Mouse (Mus musculus): Measurements from ENCODE around the gene Zfp579. TPM values are rescaled to one million over a fixed set of nuclear protein-coding genes. Genes with fewer than 3 reads are reported as not detected.

The Zfp579 gene
- polyA plus RNA-seq, 1 experiment from 2014 or later: 60.0 TPM

DNA sequence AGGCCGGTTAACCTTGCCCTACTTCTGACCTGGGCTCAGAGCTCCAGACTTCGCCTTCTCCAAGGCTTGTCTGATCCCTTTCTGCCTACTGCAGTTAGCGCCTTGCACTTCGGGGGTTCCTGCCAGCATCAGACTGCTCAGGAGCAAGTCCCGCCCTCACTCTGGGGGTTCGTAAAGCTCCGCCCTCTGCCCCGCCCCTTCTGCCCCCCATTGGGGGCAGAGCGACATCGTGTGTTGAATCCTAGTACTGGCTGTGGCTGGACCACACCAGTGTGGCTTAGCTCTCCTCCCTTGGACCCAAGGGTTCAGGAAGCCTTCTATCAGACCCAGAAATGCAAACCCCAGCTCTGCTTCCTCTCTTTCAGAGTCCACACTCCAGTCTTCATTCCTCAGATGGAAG lies 31.7 kb downstream of the Zfp579 start, which contains the start of gene Sbk2:
Gene Sbk2, minus strand, starts transcription at position 135 of the 400 bp plus-strand sequence.
- Histone ChIP-seq H3K4me1 (replicated peaks; ENCODE audit: control insufficient read depth, insufficient read depth, low read length) (no peaks in the 10 kb centered on the region), H3K27me3 (ENCODE audit: control insufficient read depth, insufficient read depth, low read length) (no peaks in the 10 kb centered on the region), H3K4me2 (ENCODE audit: low read depth, low read length, severe bottlenecking) (no peak within 1 kb of the TSS), H3K9me3 (ENCODE audit: control insufficient read depth, low read length) (no peaks in the 10 kb centered on the region), H3K9ac (ENCODE audit: low read length) (no peak within 1 kb of the TSS), H3K4me3 (ENCODE audit: low read depth, low read length) (no peak within 1 kb of the TSS), H3K27ac (ENCODE audit: low read depth, low read length) (no peak within 1 kb of the TSS), H3K36me3 (ENCODE audit: control insufficient read depth, insufficient read depth, low read length) (no peaks in the 10 kb centered on the region)
- peak; percentile 53; the same call in 1 of the 2 replicates for ATAC-seq (replicated peaks; ENCODE audit: low FRiP score)
- DNase-seq (ENCODE audit: low spot score): peak; percentile 68
- 6% methylated on average over 10 of the region's 10 CpGs for WGBS

DNA sequence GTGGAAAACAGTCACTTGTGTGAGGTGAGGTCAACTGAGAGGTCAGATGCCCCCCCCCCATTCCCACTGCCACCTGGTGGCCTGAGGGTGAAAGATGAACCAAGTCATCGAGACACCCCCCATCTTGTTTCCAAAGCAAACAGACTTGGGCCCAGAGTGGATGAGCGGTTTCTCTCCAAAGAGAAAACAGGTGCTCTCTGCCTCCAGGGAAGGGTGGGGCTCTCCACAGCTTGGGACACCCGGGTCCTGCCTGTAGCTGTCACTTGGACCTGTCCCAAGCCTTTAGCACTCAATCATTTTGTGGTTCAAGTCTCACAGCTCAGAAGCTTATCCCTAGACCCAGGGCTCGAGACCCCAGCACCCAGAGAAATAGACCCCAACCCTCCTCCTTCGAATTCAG lies 32.4 kb downstream of the Zfp579 start:
- H3K4me2 ChIP-seq (ENCODE audit: low read depth, low read length, severe bottlenecking): no peak overlapping the region
- H3K4me1 ChIP-seq (replicated peaks; ENCODE audit: control insufficient read depth, insufficient read depth, low read length): no peaks in the 10 kb centered on the region
- DNase-seq (ENCODE audit: low spot score) (no peak), ATAC-seq (replicated peaks; ENCODE audit: low FRiP score) (no peak)
- no peak overlapping the region for H3K4me3 ChIP-seq (ENCODE audit: low read depth, low read length)
- H3K9me3 ChIP-seq (ENCODE audit: control insufficient read depth, low read length): no peaks in the 10 kb centered on the region
- H3K27me3 ChIP-seq (ENCODE audit: control insufficient read depth, insufficient read depth, low read length): no peaks in the 10 kb centered on the region
- H3K27ac ChIP-seq (ENCODE audit: low read depth, low read length): no peak overlapping the region
- no peaks in the 10 kb centered on the region for H3K36me3 ChIP-seq (ENCODE audit: control insufficient read depth, insufficient read depth, low read length)
- no peak overlapping the region for H3K9ac ChIP-seq (ENCODE audit: low read length)
- WGBS: 71% methylated on average over 5 of the region's 5 CpGs

DNA sequence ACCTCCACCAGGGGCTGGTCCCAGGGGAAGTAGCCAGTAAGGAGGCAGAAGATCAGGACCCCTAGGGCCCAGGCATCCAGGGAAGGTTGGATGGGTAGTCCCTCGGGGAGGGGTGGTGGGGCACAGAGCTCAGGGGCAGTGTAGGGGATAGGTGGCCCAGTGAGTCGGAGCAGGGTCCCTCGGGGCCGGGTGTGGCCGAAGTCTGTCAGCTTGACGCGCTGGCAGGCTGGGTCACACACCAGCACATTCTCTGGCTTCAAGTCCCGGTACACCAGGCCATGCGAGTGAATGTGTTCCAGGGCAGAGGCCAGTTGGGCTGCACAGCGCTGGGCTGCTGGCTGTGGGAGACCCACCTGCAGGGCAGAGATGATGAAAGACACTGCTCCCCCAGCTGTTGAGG lies 38.6 kb downstream of the Zfp579 start:
- H3K9me3 ChIP-seq (ENCODE audit: control insufficient read depth, low read length): no peaks in the 10 kb centered on the region
- no peak overlapping the region for H3K4me2 ChIP-seq (ENCODE audit: low read depth, low read length, severe bottlenecking)
- H3K4me3 ChIP-seq (ENCODE audit: low read depth, low read length): no peak overlapping the region
- no peaks in the 10 kb centered on the region for H3K4me1 ChIP-seq (replicated peaks; ENCODE audit: control insufficient read depth, insufficient read depth, low read length)
- DNase-seq (ENCODE audit: low spot score) (no peak), ATAC-seq (replicated peaks; ENCODE audit: low FRiP score) (no peak)
- no peak overlapping the region for H3K9ac ChIP-seq (ENCODE audit: low read length)
- no peak overlapping the region for H3K27ac ChIP-seq (ENCODE audit: low read depth, low read length)
- no peaks in the 10 kb centered on the region for H3K27me3 ChIP-seq (ENCODE audit: control insufficient read depth, insufficient read depth, low read length)
- H3K36me3 ChIP-seq (ENCODE audit: control insufficient read depth, insufficient read depth, low read length): no peaks in the 10 kb centered on the region
- WGBS: 84% methylated on average over 10 of the region's 10 CpGs

DNA sequence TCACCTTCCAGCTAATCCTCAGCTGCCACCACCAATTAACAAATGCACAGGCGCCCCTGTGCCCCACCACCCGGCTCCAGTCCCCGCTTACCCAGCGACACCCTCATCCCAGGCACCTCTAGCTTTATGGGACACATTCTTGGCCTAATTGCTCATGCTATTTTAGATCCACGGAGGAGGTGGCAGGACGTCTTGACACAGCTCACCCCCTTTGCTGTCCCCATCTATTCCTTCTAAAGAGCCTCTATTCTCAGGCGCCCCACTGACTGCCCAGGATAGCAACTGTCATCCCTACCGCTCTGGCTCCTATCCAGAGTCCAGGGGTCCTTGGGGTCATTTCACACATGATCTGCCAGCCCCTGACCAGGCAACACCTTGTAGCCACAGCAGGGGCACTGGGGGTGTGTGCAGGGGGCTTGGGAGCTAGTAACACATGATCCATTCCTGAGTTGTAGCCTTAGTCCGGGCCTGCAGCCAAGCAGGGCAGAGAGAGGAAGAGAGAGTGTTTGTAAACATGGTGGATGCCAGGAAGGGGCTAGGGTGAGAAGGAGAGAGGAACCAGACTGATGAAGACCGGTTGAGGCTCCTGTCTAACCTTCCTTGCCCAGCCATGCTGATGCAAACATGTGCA lies 42.0 kb downstream of the Zfp579 start:
- Histone ChIP-seq H3K27me3 (ENCODE audit: control insufficient read depth, insufficient read depth, low read length) (no peaks in the 10 kb centered on the region), H3K4me2 (ENCODE audit: low read depth, low read length, severe bottlenecking) (no peak overlapping the region), H3K9ac (ENCODE audit: low read length) (no peak overlapping the region), H3K4me3 (ENCODE audit: low read depth, low read length) (no peak overlapping the region), H3K4me1 (replicated peaks; ENCODE audit: control insufficient read depth, insufficient read depth, low read length) (no peaks in the 10 kb centered on the region), H3K27ac (ENCODE audit: low read depth, low read length) (no peak overlapping the region), H3K9me3 (ENCODE audit: control insufficient read depth, low read length) (no peaks in the 10 kb centered on the region), H3K36me3 (ENCODE audit: control insufficient read depth, insufficient read depth, low read length) (no peaks in the 10 kb centered on the region)
- DNase-seq (ENCODE audit: low spot score) (no peak), ATAC-seq (replicated peaks; ENCODE audit: low FRiP score) (no peak)
- WGBS: 30% methylated on average over 10 of the region's 10 CpGs

DNA sequence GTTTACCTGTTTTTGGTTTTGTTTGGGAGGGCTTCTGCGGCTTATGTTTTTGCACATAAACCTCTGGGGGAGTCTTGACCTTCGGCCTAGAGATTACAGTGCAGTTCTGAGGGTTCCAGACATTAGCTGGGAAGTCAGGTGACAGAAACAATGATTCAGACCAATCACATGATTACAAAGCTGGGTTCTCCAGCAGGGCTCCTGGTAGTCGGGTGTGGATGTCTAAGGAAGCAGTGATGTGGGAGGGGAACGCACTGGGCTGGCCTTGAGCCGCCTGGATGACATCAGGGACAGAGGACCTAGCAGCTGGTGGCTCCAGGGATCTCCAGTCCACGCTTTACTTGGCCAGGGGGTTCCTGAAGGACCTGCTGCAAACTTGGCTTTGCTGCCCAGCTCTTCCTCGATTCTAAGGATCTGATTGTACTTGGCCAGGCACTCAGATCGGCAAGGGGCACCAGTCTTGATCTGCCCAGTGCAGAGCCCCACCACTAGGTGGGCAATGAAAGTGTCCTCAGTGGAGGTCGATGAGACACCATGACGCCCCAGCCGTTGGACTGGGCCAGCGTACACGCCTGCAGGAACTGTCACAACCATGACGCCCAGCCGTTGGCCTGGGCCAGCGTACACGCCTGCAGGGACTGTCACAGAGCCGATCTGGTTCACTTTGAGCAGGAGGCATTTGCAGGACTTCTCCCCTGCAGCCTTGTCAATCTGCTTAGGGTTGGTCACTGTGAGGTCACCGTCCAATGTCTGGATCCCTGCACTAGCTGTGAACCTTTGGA lies 45.2 kb downstream of the Zfp579 start:
- Histone ChIP-seq H3K4me1 (replicated peaks; ENCODE audit: control insufficient read depth, insufficient read depth, low read length) (no peaks in the 10 kb centered on the region), H3K36me3 (ENCODE audit: control insufficient read depth, insufficient read depth, low read length) (no peaks in the 10 kb centered on the region), H3K4me2 (ENCODE audit: low read depth, low read length, severe bottlenecking) (no peak overlapping the region), H3K4me3 (ENCODE audit: low read depth, low read length) (no peak overlapping the region), H3K27ac (ENCODE audit: low read depth, low read length) (no peak overlapping the region), H3K9me3 (ENCODE audit: control insufficient read depth, low read length) (no peaks in the 10 kb centered on the region), H3K27me3 (ENCODE audit: control insufficient read depth, insufficient read depth, low read length) (no peaks in the 10 kb centered on the region), H3K9ac (ENCODE audit: low read length) (no peak overlapping the region)
- ATAC-seq (replicated peaks; ENCODE audit: low FRiP score) (no peak), DNase-seq (ENCODE audit: low spot score) (no peak)
- whole genome bisulfite sequencing: 89% methylated on average over 19 of the region's 19 CpGs

DNA sequence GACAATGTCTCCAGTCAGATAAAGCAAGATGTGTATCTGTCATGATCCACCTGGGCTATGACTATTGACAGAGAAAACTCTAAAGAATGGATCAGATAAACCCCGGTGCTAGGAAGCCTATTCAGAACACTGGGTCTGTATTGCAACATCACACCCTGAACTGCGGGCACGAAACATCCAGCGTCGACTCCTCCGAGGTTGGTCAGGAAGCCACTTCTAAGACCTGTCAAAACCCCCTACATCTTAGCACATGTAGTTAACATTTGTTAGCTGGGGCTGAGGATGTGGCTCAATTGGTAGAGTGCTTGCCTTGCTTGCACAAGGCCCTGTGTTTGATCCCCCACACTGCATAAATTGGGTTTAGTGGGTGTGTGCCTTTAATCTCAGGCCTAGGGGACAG lies 47.6 kb downstream of the Zfp579 start:
- no peak overlapping the region for H3K4me2 ChIP-seq (ENCODE audit: low read depth, low read length, severe bottlenecking)
- ATAC-seq (replicated peaks; ENCODE audit: low FRiP score) (no peak), DNase-seq (ENCODE audit: low spot score) (no peak)
- H3K4me3 ChIP-seq (ENCODE audit: low read depth, low read length): no peak overlapping the region
- no peaks in the 10 kb centered on the region for H3K36me3 ChIP-seq (ENCODE audit: control insufficient read depth, insufficient read depth, low read length)
- WGBS: 89% methylated on average over 6 of the region's 6 CpGs
- H3K27ac ChIP-seq (ENCODE audit: low read depth, low read length): no peak overlapping the region
- H3K9me3 ChIP-seq (ENCODE audit: control insufficient read depth, low read length): no peaks in the 10 kb centered on the region
- no peaks in the 10 kb centered on the region for H3K4me1 ChIP-seq (replicated peaks; ENCODE audit: control insufficient read depth, insufficient read depth, low read length)
- H3K27me3 ChIP-seq (ENCODE audit: control insufficient read depth, insufficient read depth, low read length): no peaks in the 10 kb centered on the region
- H3K9ac ChIP-seq (ENCODE audit: low read length): no peak overlapping the region

DNA sequence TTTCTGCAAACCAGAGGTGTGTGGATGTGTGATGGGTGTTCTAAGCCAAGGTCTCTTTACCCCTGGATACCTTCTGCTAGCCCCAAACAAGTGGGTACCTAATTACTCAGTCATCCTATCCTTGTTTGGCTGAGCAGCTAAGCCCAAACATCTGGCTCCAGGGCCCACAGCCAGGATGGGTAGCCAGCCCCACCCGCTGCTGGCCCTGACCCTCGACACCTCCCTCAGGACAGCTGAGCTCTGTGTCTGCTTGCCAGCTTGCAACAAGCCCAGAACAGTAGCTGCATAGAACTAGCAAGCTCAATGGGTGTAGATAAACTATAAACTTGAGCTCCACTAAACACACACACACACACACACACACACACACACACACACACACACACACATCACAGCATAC lies 48.1 kb downstream of the Zfp579 start:
- Histone ChIP-seq H3K27me3 (ENCODE audit: control insufficient read depth, insufficient read depth, low read length) (no peaks in the 10 kb centered on the region), H3K27ac (ENCODE audit: low read depth, low read length) (no peak overlapping the region), H3K4me1 (replicated peaks; ENCODE audit: control insufficient read depth, insufficient read depth, low read length) (no peaks in the 10 kb centered on the region), H3K36me3 (ENCODE audit: control insufficient read depth, insufficient read depth, low read length) (no peaks in the 10 kb centered on the region), H3K4me3 (ENCODE audit: low read depth, low read length) (no peak overlapping the region), H3K9ac (ENCODE audit: low read length) (no peak overlapping the region), H3K9me3 (ENCODE audit: control insufficient read depth, low read length) (no peaks in the 10 kb centered on the region), H3K4me2 (ENCODE audit: low read depth, low read length, severe bottlenecking) (no peak overlapping the region)
- no peak for ATAC-seq (replicated peaks; ENCODE audit: low FRiP score)
- 58% methylated on average over 2 of the region's 2 CpGs for WGBS
- no peak for DNase-seq (ENCODE audit: low spot score)

DNA sequence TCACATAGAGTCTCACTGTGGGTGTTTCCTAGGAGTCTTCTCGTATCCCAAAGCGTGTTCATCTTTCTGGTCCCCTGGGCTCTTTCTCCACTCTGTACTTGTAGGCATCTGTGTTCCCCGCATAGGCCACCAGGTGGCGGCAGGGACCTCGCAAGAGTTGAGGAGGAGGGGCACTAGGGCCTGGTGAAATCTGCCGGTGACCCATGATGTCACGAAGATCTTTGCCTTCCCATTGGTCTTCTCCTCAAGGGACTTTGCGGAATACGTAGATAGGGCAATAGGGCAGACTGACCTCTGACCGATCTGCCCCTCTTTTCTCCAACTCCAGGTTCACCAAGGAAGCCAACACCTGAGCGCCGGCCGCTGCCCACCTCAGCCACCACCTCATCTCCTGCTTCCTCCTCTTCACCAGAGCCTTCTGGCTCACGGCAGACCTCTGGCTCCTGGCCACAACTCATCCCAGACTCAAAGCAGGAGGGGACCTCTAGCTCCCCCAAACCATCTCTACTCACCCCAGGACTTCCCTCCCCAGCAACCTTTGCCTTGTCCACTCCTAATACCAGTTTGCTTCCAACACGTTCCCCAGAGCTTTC lies 52.6 kb downstream of the Zfp579 start:
- H3K27me3 ChIP-seq (ENCODE audit: control insufficient read depth, insufficient read depth, low read length): no peaks in the 10 kb centered on the region
- DNase-seq (ENCODE audit: low spot score) (peak; percentile 94), ATAC-seq (replicated peaks; ENCODE audit: low FRiP score) (peak; percentile 71)
- no peaks in the 10 kb centered on the region for H3K9me3 ChIP-seq (ENCODE audit: control insufficient read depth, low read length)
- no peaks in the 10 kb centered on the region for H3K4me1 ChIP-seq (replicated peaks; ENCODE audit: control insufficient read depth, insufficient read depth, low read length)
- no peaks in the 10 kb centered on the region for H3K36me3 ChIP-seq (ENCODE audit: control insufficient read depth, insufficient read depth, low read length)
- 21% methylated on average over 15 of the region's 15 CpGs for WGBS
- peak overlapping the region; percentile 29; the same call in 1 of the 2 replicates for H3K4me2 ChIP-seq (ENCODE audit: low read depth, low read length, severe bottlenecking)
- no peak overlapping the region for H3K27ac ChIP-seq (ENCODE audit: low read depth, low read length)
- peak overlapping the region; percentile 5; the same call in 1 of the 2 replicates for H3K4me3 ChIP-seq (ENCODE audit: low read depth, low read length)
- no peak overlapping the region for H3K9ac ChIP-seq (ENCODE audit: low read length)

Data from forebrain, embryonic 11.5 days (tissue).